Mouse (Mus musculus): ENCODE measurements around the gene Spen.

DNA sequence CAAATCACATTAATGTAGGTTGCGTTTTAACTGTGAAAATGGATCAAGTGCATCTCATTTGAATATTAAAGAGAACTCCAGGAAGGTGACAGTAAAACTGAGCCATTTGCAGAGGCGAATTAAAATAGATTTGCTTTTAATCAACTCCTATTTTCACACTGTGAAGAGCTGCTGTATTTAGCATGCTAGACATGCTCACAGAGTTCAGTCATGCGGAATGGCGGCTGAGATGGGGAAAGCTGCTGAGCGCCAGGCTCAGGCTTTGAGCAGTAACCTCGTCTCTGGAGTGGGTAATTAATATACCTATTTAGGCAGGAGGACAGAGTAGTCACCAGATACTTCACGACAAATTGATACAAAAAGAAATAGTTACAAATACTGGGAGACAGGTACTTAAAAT lies 3.5 kb upstream of the Spen start:
- TF ChIP-seq CTCF (IDR thresholded peaks at IDR 0.05; ENCODE audit: extremely low read depth, insufficient read depth, low read length) (no peak), POLR2A (IDR thresholded peaks at IDR 0.05; ENCODE audit: extremely low read depth, insufficient read depth, low read length) (no peak)
